Mouse (Mus musculus): ENCODE measurements around the gene Gm45785. TPM values are rescaled to one million over a fixed set of nuclear protein-coding genes. Genes with fewer than 3 reads are reported as not detected.

Gm45785 gene
- total and polyA plus RNA-seq, 2 experiments from 2014 or later, result 2.0 TPM; not detected in 1

DNA sequence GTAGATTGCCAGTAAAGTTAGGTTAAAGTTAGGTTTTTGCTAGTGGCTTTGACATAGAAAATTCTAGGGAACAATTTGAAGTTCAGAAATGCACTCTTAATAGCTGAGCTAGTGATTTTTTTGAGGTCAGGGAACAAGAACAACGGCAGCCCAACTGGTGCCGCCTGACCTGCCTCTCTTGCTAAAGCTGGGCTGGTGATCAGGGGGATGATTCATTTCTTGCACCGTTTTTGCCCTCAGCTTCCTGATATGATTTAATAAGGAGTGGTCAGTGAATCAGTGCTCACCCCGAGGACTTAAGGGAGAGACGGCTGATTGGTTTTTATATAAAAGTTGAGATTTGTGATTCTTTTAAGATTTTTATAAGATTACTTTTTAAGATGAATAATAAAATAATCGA is 24.7 kb downstream of the Gm45785 start:
- WGBS, result 76% methylated on average over 6 of the region's 6 CpGs
- Histone ChIP-seq H3K4me2 (ENCODE audit: low read depth) (no peak overlapping the region), H3K27ac (ENCODE audit: low read depth, low read length) (no peak overlapping the region), H3K36me3 (ENCODE audit: insufficient read depth) (no peaks in the 10 kb centered on the region), H3K4me3 (ENCODE audit: low read depth, low read length) (no peak overlapping the region), H3K4me1 (ENCODE audit: insufficient read depth) (no peaks in the 10 kb centered on the region), H3K27me3 (ENCODE audit: insufficient read depth, low read length) (no peaks in the 10 kb centered on the region; the same call in 1 of the 2 replicates), H3K9me3 (ENCODE audit: low read length) (no peaks in the 10 kb centered on the region), H3K9ac (no peak overlapping the region)
- ATAC-seq (no peak), DNase-seq (no peak)
- TF ChIP-seq CTCF (IDR thresholded peaks at IDR 0.05; ENCODE audit: low read depth), result no peak

DNA sequence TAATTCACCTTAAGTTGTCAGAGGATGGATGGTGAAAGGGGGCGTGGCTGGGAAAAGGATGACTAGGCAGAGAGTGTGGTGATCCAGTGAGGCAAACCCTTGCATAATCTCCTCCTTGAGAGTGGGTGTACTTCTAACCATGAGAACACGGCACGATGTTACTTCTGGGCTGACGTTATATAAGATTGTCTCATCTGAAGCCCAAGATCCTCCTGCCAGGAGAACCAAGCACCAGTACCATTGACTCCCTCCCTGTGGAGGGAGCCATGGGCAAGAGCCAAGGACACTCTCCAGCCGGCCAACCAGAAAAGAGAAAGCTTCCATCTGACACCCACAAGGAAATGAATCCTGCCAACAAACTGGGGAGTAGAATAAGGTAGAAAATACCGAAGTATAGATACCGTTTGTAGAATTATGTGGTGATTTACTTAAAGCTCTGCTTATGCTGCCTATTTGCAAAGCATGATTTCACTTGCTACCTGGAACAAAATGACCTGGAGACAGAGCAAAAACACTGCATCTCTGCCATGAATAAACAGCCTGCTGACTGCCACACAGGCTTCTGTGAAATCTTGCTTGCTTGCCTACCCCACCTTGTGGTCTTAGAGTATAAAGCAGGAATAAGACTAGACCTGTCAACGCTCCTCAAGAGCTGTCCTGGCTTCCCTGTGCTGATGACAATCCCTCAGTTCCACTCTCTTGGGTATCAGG is 27.8 kb downstream of the Gm45785 start:
- H3K36me3 ChIP-seq (ENCODE audit: insufficient read depth), result no peaks in the 10 kb centered on the region
- peak overlapping the region; percentile 13; the same call in 1 of the 2 replicates for H3K4me2 ChIP-seq (ENCODE audit: low read depth)
- H3K27me3 ChIP-seq (ENCODE audit: insufficient read depth, low read length), result no peaks in the 10 kb centered on the region; the same call in 1 of the 2 replicates
- H3K27ac ChIP-seq (ENCODE audit: low read depth, low read length), result no peak overlapping the region
- no peaks in the 10 kb centered on the region for H3K4me1 ChIP-seq (ENCODE audit: insufficient read depth)
- H3K4me3 ChIP-seq (ENCODE audit: low read depth, low read length), result no peak overlapping the region
- TF ChIP-seq CTCF (IDR thresholded peaks at IDR 0.05; ENCODE audit: low read depth), result peak; percentile 78
- peak; percentile 76 for DNase-seq
- H3K9ac ChIP-seq, result no peak overlapping the region
- 38% methylated on average over 8 of the region's 8 CpGs for WGBS
- ATAC-seq, result peak; percentile 87
- H3K9me3 ChIP-seq (ENCODE audit: low read length), result no peaks in the 10 kb centered on the region

DNA sequence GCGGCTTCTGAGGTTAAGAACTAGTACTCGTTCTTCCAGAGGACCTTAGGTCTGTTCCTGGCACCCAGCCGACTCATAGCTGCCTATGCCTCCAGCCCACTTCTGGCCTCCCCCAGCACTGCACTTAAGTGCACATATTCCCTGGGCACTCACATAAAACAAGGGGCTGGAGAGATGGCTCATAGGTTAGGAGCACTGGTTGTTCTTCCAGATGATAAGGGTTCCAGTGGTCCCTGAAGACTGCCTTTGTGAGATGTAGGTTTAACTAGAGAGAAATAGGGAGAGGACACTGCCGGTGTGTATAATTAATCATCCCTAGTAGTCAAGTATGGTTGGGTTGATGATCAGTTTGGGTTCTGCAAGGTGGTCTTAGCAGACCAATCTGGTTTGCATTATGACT is 33.4 kb downstream of the Gm45785 start:
- no peaks in the 10 kb centered on the region; the same call in 1 of the 2 replicates for H3K27me3 ChIP-seq (ENCODE audit: insufficient read depth, low read length)
- no peaks in the 10 kb centered on the region for H3K36me3 ChIP-seq (ENCODE audit: insufficient read depth)
- H3K27ac ChIP-seq (ENCODE audit: low read depth, low read length), result no peak overlapping the region
- ATAC-seq (no peak), DNase-seq (no peak)
- no peak overlapping the region for H3K9ac ChIP-seq
- TF ChIP-seq CTCF (IDR thresholded peaks at IDR 0.05; ENCODE audit: low read depth), result no peak
- WGBS, result 95% methylated on average over 4 of the region's 4 CpGs
- no peak overlapping the region for H3K4me2 ChIP-seq (ENCODE audit: low read depth)
- no peaks in the 10 kb centered on the region for H3K9me3 ChIP-seq (ENCODE audit: low read length)
- H3K4me1 ChIP-seq (ENCODE audit: insufficient read depth), result no peaks in the 10 kb centered on the region
- H3K4me3 ChIP-seq (ENCODE audit: low read depth, low read length), result no peak overlapping the region

DNA sequence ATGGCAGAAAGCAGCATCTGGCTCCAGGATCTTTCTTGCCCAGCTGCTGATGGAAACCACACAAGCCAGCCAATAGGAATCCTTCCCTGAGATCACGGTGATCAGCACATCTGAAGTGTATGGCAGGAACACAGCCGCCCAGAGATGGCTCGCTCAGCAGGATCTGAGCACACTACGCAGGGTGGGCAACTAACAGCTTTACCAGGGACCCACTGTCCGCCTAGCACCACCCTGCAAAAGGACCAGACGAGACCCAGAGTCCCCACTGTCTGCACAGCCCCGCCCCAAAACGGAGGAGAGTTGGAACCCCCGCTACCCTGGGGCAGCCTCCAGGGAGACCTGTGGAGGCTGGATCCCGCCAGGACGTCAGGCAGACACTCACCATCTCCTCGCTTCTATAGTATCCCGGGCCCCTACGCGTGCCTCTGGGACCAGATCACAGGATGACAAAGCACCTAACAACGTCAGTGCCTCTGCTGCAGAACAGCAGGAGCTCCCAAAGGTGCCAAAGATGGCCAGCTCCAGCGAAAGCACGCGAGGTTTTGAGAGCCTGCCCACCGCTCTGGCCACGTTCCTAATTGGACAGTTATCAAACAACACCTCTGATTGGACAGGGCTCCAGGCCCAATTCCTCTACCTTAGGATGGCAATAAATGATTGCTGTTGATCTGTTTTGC is 34.3 kb downstream of the Gm45785 start, which contains the start of gene Zfp941:
Gene Zfp941, minus strand, starts transcription at position 526 of the 677 bp plus-strand sequence.
- Histone ChIP-seq H3K27me3 (ENCODE audit: insufficient read depth, low read length) (no peaks in the 10 kb centered on the region; the same call in 1 of the 2 replicates), H3K4me3 (ENCODE audit: low read depth, low read length) (peak within 1 kb of the TSS; percentile 46), H3K4me1 (ENCODE audit: insufficient read depth) (no peaks in the 10 kb centered on the region), H3K9ac (peak within 1 kb of the TSS; percentile 76), H3K4me2 (ENCODE audit: low read depth) (peak within 1 kb of the TSS; percentile 65), H3K36me3 (ENCODE audit: insufficient read depth) (no peaks in the 10 kb centered on the region), H3K9me3 (ENCODE audit: low read length) (no peaks in the 10 kb centered on the region), H3K27ac (ENCODE audit: low read depth, low read length) (peak within 1 kb of the TSS; percentile 91)
- WGBS, result 3% methylated on average over 21 of the region's 21 CpGs
- ATAC-seq (peak; percentile 94), DNase-seq (peak; percentile 89)
- no peak for TF ChIP-seq CTCF (IDR thresholded peaks at IDR 0.05; ENCODE audit: low read depth)

DNA sequence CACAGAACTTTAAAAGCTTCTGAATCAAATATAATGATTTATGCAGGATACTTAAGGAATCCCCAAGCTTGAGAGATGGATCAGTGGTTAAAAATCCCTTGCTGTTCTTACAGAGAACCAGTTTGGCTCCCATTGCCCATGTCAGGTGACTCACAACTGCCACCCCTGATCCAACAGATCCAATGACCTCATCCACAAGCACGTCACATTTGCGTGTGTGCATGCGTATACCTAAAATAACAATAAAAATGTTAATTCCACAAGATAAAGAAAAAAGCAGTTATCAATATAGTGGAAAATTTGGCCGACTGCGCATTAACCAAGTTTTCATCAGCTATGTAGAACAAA is 34.9 kb downstream of the Gm45785 start:
- WGBS, result 23% methylated on average over 5 of the region's 5 CpGs
- no peaks in the 10 kb centered on the region for H3K4me1 ChIP-seq (ENCODE audit: insufficient read depth)
- H3K9me3 ChIP-seq (ENCODE audit: low read length), result no peaks in the 10 kb centered on the region
- TF ChIP-seq CTCF (IDR thresholded peaks at IDR 0.05; ENCODE audit: low read depth), result no peak
- H3K9ac ChIP-seq, result peak overlapping the region; percentile 76
- no peaks in the 10 kb centered on the region; the same call in 1 of the 2 replicates for H3K27me3 ChIP-seq (ENCODE audit: insufficient read depth, low read length)
- DNase-seq (no peak), ATAC-seq (peak; percentile 65)
- H3K36me3 ChIP-seq (ENCODE audit: insufficient read depth), result no peaks in the 10 kb centered on the region
- H3K4me3 ChIP-seq (ENCODE audit: low read depth, low read length), result peak overlapping the region; percentile 46
- peak overlapping the region; percentile 65 for H3K4me2 ChIP-seq (ENCODE audit: low read depth)
- H3K27ac ChIP-seq (ENCODE audit: low read depth, low read length), result peak overlapping the region; percentile 91

DNA sequence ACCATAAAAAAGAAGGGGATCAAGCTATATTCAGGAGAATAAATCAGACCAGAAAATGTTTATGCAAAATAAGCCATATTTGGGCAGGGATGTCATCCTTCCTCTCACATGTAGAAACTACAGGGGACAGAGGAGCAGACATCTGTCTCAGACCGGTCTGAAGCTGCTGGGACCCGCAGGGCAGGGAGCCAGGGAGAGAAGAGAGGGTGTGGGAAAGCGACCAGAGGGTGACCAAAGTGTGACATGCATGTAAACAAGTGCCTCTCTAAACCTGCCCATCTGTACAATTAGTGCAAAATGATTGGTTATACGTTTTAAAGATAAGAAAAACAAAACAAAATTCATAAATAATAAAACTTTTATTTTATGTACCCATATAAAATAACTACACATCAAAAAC is 36.0 kb downstream of the Gm45785 start:
- Histone ChIP-seq H3K36me3 (ENCODE audit: insufficient read depth) (no peaks in the 10 kb centered on the region), H3K4me2 (ENCODE audit: low read depth) (no peak overlapping the region), H3K9ac (no peak overlapping the region), H3K27me3 (ENCODE audit: insufficient read depth, low read length) (no peaks in the 10 kb centered on the region), H3K4me1 (ENCODE audit: insufficient read depth) (no peaks in the 10 kb centered on the region), H3K4me3 (ENCODE audit: low read depth, low read length) (no peak overlapping the region), H3K9me3 (ENCODE audit: low read length) (no peaks in the 10 kb centered on the region), H3K27ac (ENCODE audit: low read depth, low read length) (no peak overlapping the region)
- TF ChIP-seq CTCF (IDR thresholded peaks at IDR 0.05; ENCODE audit: low read depth), result no peak
- DNase-seq (no peak), ATAC-seq (no peak)
- 67% methylated on average over 4 of the region's 4 CpGs for WGBS

DNA sequence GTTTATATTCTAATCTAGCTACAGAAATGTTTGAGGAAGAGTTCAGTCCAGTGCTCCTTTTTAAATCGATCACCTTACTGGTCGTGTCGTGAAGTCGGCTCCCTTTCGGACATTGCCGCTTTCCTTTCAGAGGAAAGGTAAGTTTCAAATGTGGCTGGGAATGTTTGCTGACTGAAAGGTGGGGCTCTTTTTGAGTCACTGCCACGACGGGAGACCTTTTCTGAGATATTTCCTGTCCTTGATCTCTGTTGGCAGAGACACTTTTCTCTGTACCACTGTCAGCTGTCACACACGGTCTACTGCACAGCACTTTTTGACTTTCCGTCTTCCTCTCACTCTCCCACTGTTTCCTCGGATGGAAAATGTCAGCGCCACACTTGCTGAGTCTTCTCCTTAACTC is 43.3 kb downstream of the Gm45785 start:
- no peak overlapping the region for H3K4me2 ChIP-seq (ENCODE audit: low read depth)
- no peak for TF ChIP-seq CTCF (IDR thresholded peaks at IDR 0.05; ENCODE audit: low read depth)
- no peak overlapping the region for H3K9ac ChIP-seq
- H3K27me3 ChIP-seq (ENCODE audit: insufficient read depth, low read length), result no peaks in the 10 kb centered on the region
- H3K9me3 ChIP-seq (ENCODE audit: low read length), result no peaks in the 10 kb centered on the region
- H3K4me1 ChIP-seq (ENCODE audit: insufficient read depth), result no peaks in the 10 kb centered on the region
- H3K4me3 ChIP-seq (ENCODE audit: low read depth, low read length), result no peak overlapping the region
- no peak overlapping the region for H3K27ac ChIP-seq (ENCODE audit: low read depth, low read length)
- 91% methylated on average over 12 of the region's 12 CpGs for WGBS
- DNase-seq, result no peak
- peaks cover 17% of the 10 kb centered on the region for H3K36me3 ChIP-seq (ENCODE audit: insufficient read depth)
- ATAC-seq, result no peak

Data from forebrain, postnatal 0 days (tissue).